Mouse (Mus musculus) liver, adult 2 months (tissue): ENCODE data around the gene Tns4.

ENCODE experiments used
- CTCF ChIP-seq: fragments of 200-500 bp; IDR thresholded peaks from 2 replicates; pipeline ENCODE4 v1.5.1; 2011; ENCODE audit warnings: low read depth, low read length, control low read depth
- POLR2A ChIP-seq: fragments of 200-500 bp; IDR thresholded peaks from 2 replicates; pipeline ENCODE4 v1.6.1; 2011; ENCODE audit warnings: low read length, control low read depth; ENCODE audit not compliant: insufficient read depth; ENCODE audit errors: extremely low read depth

- TF ChIP-seq POLR2A (no peak), CTCF (no peak)
Measured at GRCm38 (mm10) chr11:99111631-99112030, 22.5 kb upstream of the Tns4 start.
